Mouse (Mus musculus) urinary bladder, postnatal 14 days (tissue): Measurements from ENCODE around the gene Gm21870.
"Not testable (repeated sequence)": the region's sequence is repeated elsewhere in the genome, so short reads cannot be mapped to it uniquely, and the experiment has no call there.

Experiments
- DNase-seq: peaks from one replicate; pipeline ENCODE4 v3.0.0; 2021; ENCODE audit warnings: low spot score

Gm21870 gene

GRCm38 (mm10) chrX:33986716-33987115 is at the start of gene Gm21870:
TSS of gene Gm21870 (minus strand) at chrX:33986816.
- not testable (repeated sequence) for DNase-seq

- DNase-seq: not testable (repeated sequence)
Measured at GRCm38 (mm10) chrX:33956440-33956839, 30.2 kb downstream of the Gm21870 start, which contains the start of gene Btbd35f6. TSS of gene Btbd35f6 (minus strand) at chrX:33956540.
